Comparison of ENCODE assay signal across 14 mouse cellular contexts in the genomic region with DNA sequence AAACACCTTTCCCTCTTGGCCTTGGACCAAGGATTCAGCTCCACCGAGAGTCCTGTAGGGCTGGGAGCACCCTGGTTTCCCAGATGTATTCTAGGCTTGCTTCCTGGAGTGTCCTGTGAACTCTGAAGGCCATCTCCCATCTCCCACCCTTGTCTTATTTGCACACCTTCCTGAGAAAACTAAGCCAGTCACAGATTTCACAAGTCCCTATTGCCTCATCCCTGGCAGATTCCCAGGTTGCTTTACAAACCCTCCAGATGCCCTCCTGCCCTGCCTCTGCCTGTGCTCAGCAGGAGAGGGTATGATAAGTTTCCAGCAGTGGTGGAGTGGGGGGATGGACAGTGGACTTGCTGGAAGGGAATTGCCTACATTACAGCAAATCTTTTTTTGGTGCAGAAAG. TPM values are rescaled to one million over a fixed set of nuclear protein-coding genes. Genes with fewer than 3 reads are reported as not detected.
DNase-seq lines count a peak whose midpoint lies in the region; ATAC-seq lines count a peak whose summit lies in the region.
"Had no signal": no experiment of that assay in that cellular context is flagged by ENCODE, and none has a peak within 500 bp of the region (broad histone marks: within the 10 kb centered on the region; RNA-seq: fewer than 3 reads in every experiment).

No protein-coding gene starts in this region.

- peaks cover 87% of the 10 kb centered on the region for H3K36me3 ChIP-seq in liver, embryonic 12.5 days
- peaks cover 40% of the 10 kb centered on the region for H3K36me3 ChIP-seq in liver, embryonic 11.5 days (ENCODE audit: control insufficient read depth, insufficient read depth, low read length)

- H3K4me2 ChIP-seq in liver, embryonic 12.5 days = no peak overlapping the region
- H3K4me2 ChIP-seq in liver, embryonic 11.5 days = no peak overlapping the region
- H3K4me2 ChIP-seq: hindbrain, embryonic 13.5 days; limb, embryonic 13.5 days had no signal

- no peaks in the 10 kb centered on the region for H3K27me3 ChIP-seq in liver, embryonic 12.5 days (replicated peaks)
- H3K27me3 ChIP-seq in liver, embryonic 11.5 days (replicated peaks; ENCODE audit: control insufficient read depth, insufficient read depth, low read length) = no peaks in the 10 kb centered on the region
- H3K27me3 ChIP-seq: hindbrain, embryonic 13.5 days; limb, embryonic 13.5 days had no signal

- ATAC-seq in liver, embryonic 12.5 days = 0 out of 2 replicates have a peak, but pooled peaks have one; percentile 24
- ATAC-seq in liver, embryonic 11.5 days (replicated peaks; ENCODE audit: low FRiP score) = no peak

- H3K9ac ChIP-seq in liver, embryonic 12.5 days = no peak overlapping the region
- H3K9ac ChIP-seq in liver, embryonic 11.5 days (ENCODE audit: low read depth, low read length) = no peak overlapping the region
- H3K9ac ChIP-seq: hindbrain, embryonic 13.5 days; limb, embryonic 13.5 days had no signal

- H3K4me3 ChIP-seq in liver, embryonic 12.5 days = no peak overlapping the region
- H3K4me3 ChIP-seq in liver, embryonic 11.5 days (ENCODE audit: low read depth, low read length) = no peak overlapping the region
- H3K4me3 ChIP-seq: hindbrain, embryonic 13.5 days; limb, embryonic 13.5 days had no signal

- H3K27ac ChIP-seq in liver, embryonic 12.5 days = no peak overlapping the region
- H3K27ac ChIP-seq in liver, embryonic 11.5 days (ENCODE audit: low read depth, low read length) = no peak overlapping the region
- H3K27ac ChIP-seq: hindbrain, embryonic 13.5 days; limb, embryonic 13.5 days had no signal

- H3K9me3 ChIP-seq in liver, embryonic 12.5 days (replicated peaks) = no peaks in the 10 kb centered on the region
- no peaks in the 10 kb centered on the region for H3K9me3 ChIP-seq in liver, embryonic 11.5 days (ENCODE audit: control insufficient read depth, low read length)
- H3K9me3 ChIP-seq: hindbrain, embryonic 13.5 days; limb, embryonic 13.5 days had no signal

- WGBS in liver, embryonic 12.5 days (ENCODE audit: insufficient replicate concordance) = 90% methylated on average over 1 of the region's 1 CpGs
- WGBS in liver, embryonic 11.5 days = 81% methylated on average over 1 of the region's 1 CpGs

- DNase-seq in liver, embryonic 11.5 days (ENCODE audit: low spot score) = no peak
- peak; percentile 68 for DNase-seq in adrenal gland, postnatal 14 days
- DNase-seq in lung, adult 18-20 months = peak; percentile 80 to 86
- DNase-seq in yolk sac, embryonic 10.5 days (ENCODE audit: low spot score) = peak; percentile 57
- DNase-seq in spleen, adult 18-20 months = no peak
- DNase-seq in spleen, adult 12 weeks (ENCODE audit: low spot score) = no peak
- DNase-seq: layer of hippocampus, adult 9-11 months; thymus, adult 2 months had no signal

- peaks cover 16% of the 10 kb centered on the region; the same call in 1 of the 2 replicates for H3K4me1 ChIP-seq in liver, embryonic 12.5 days
- H3K4me1 ChIP-seq in liver, embryonic 11.5 days (replicated peaks; ENCODE audit: control insufficient read depth, insufficient read depth, low read length) = peaks cover 6% of the 10 kb centered on the region; the same call in 1 of the 2 replicates
- H3K4me1 ChIP-seq: hindbrain, embryonic 13.5 days; limb, embryonic 13.5 days had no signal

RNA-seq across cellular contexts. Expression of gene Tpm4, which starts 11.3 kb away (rescaled TPM):
- 160 and 165 TPM in 2 replicates for polyA plus RNA-seq in liver, embryonic 12.5 days (2016; fragmentation: Nextera tagmentation; extraction: Ambion mirVana)
- polyA plus RNA-seq in liver, embryonic 11.5 days (2014; fragmentation: Nextera tagmentation; extraction: Ambion mirVana) = 277 and 281 TPM in 2 replicates
- total RNA-seq in adrenal gland, postnatal 14 days (2021) = 286 and 295 TPM in 2 replicates

RNA-seq across cellular contexts. Expression of gene Rab8a, which starts 14.9 kb away (rescaled TPM):
- polyA plus RNA-seq in liver, embryonic 12.5 days (2016; fragmentation: Nextera tagmentation; extraction: Ambion mirVana) = 82.3 and 86.1 TPM in 2 replicates
- 90.5 and 92.5 TPM in 2 replicates for polyA plus RNA-seq in liver, embryonic 11.5 days (2014; fragmentation: Nextera tagmentation; extraction: Ambion mirVana)
- 64.5 and 66.1 TPM in 2 replicates for total RNA-seq in adrenal gland, postnatal 14 days (2021)

RNA-seq across cellular contexts. Expression of gene Olfr374, which starts 39.2 kb away (rescaled TPM):
- not detected in 2 replicates for polyA plus RNA-seq in liver, embryonic 12.5 days (2016; fragmentation: Nextera tagmentation; extraction: Ambion mirVana)
- polyA plus RNA-seq in liver, embryonic 11.5 days (2014; fragmentation: Nextera tagmentation; extraction: Ambion mirVana) = not detected in 2 replicates
- not detected in 2 replicates for total RNA-seq in adrenal gland, postnatal 14 days (2021)
- total RNA-seq: heart, adult 8-10 months had no signal
- polyA plus RNA-seq: forebrain, embryonic 11.5 days; kidney, embryonic 14.5 days; limb, embryonic 13.5 days had no signal

RNA-seq across cellular contexts. Expression of gene Hsh2d, which starts 43.4 kb away (rescaled TPM):
- 0.28 and 0.32 TPM in 2 replicates for polyA plus RNA-seq in liver, embryonic 12.5 days (2016; fragmentation: Nextera tagmentation; extraction: Ambion mirVana)
- 0.18 and 0.29 TPM in 2 replicates for polyA plus RNA-seq in liver, embryonic 11.5 days (2014; fragmentation: Nextera tagmentation; extraction: Ambion mirVana)
- total RNA-seq in adrenal gland, postnatal 14 days (2021) = 0.94 TPM in 1 of 2 replicates, not detected in the other
- total RNA-seq: heart, adult 8-10 months had no signal
- polyA plus RNA-seq: forebrain, embryonic 11.5 days; hindbrain, embryonic 13.5 days; kidney, embryonic 14.5 days; limb, embryonic 13.5 days had no signal

Comparison
In these comparisons a context has a peak if more than half of its experiments do, and no peak if none do; other contexts are left out.
1. DNase-seq: peak in adrenal gland, postnatal 14 days (single experiment), lung, adult 18-20 months (2 of 2) and yolk sac, embryonic 10.5 days (single experiment); none in liver, embryonic 11.5 days (single experiment), spleen, adult 18-20 months (0 of 2) and spleen, adult 12 weeks (single experiment).